Mouse (Mus musculus) urinary bladder, postnatal 10 days (tissue): ENCODE measurements around the gene Slc4a5.
A peak's percentile ranks its signal among the peaks of the same experiment; 100 is the strongest.
"Not testable (repeated sequence)": the region's sequence is repeated elsewhere in the genome, so short reads cannot be mapped to it uniquely, and the experiment has no call there.

Source experiments
- DNase-seq: peaks from one replicate; pipeline ENCODE4 v3.0.0; 2022; ENCODE audit warnings: low spot score

Gene Slc4a5

GRCm38 (mm10) chr6:83309017-83309416 is 89.4 kb downstream of the Slc4a5 start:
- DNase-seq, result no peak

DNA sequence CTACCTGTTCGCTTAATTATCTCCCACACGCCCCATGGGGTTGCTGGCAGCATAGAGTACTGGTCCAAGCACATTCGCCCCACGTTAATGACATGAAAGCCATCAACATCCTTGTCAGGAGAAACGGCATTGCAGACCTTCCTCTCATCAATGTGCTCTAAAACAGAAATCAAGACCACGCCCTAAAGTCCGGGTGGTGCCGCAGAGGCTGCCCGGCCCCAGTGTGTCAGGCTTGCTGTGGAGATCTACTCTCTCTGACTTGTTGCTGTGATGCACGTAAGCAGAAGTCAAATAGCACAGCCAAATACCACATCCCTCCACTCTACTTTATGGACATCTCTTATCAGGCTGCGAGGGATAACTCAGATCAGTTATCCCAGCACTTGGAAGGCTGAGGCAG is 91.6 kb downstream of the Slc4a5 start:
- no peak for DNase-seq

DNA sequence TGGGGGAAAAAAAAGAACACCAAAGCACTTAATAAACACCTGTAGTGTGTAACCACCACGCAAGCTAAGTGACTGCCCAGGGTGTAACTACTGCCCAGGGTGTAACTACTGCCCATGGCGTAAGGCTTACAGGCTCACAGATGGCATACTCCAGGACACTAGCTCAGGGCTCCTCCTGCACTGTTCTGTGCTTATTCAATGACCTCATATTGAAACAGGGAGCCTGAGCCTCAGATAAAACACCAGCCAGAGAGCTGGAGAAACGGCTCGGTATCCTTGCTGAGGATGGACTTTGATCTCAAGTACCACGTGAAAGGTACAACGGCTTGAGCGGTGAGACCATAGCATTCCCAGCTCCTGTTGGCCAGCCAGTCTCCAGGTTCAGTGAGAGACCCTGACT is 92.4 kb downstream of the Slc4a5 start:
- no peak for DNase-seq

DNA sequence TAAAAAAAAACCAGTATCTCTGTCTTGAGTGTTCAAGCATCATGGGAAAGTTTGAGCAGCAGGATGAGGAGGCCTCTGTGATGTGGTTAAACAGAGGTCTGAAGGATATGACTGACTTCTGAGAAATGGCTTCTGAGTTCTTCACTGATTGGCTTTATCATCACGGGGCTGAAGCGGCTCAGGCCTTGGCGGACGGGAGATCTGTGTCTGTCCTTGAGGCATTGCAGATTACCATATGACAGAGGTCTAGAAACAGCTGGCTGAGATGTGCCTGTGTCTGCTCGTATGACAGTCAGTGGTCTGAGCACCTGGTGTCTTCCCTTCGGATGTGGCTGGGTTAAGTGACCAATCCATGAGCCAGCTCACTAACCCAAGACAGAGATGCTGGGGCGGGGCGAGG is 92.9 kb downstream of the Slc4a5 start:
- DNase-seq, result no peak

DNA sequence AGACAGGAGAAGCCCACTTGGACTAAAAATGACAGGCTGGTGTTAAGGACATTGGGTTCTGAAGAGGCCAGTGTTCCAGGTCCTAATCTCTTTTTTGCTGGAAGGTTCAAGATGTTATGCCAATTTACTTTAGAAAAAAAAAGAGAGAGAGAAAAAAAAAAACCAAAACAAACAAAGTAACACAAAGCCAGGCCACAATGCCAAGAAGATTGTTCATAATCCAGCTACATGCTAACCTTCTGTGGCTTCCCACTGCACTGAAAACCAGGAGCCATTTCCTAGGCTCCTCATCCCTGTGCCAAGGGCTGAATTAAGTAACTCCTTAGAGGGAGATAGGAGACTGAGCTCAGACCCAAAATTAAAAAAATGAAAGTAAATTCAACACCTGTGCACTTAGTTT is 95.7 kb downstream of the Slc4a5 start:
- no peak for DNase-seq

DNA sequence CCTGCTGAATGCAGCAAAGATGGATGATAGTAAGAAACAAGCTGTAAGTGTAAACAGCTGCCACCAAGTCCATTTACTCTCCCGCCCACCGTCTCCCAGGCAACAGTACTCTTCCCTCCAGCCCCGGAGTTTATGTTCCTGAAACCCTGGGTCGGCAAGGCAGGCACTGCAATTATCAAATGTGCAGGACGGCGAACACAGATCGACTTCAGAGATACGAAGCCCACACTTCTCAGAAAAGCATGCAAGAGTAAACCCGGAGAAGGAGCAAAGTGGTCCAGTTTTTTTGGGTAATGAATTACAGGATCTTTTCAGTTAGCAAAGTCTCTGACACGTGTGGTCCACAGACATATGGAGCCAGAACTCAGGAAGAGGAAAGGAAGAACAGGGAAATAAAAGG is 96.4 kb downstream of the Slc4a5 start:
- DNase-seq, result no peak

GRCm38 (mm10) chr6:83317108-83317741 is 97.6 kb downstream of the Slc4a5 start:
- DNase-seq, result peak; percentile 51

DNA sequence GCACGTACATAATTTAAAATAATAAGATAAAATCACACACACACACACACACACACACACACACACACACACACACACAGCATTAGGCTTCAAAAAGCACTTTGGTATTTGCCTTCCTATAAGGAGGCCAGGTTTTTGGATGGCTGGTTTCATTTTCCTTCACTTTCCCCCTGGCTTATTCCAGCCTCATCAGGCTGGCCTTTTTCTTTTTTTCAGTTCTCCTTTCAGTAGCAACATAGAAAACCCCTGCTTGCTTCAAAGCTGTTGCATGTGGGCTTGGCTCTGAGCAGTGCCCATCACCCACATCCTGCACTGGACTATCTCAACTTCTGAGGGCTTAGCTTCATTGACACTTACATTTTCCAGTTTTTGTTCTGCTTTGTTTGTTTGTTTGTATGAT is 102.3 kb downstream of the Slc4a5 start:
- no peak for DNase-seq

DNA sequence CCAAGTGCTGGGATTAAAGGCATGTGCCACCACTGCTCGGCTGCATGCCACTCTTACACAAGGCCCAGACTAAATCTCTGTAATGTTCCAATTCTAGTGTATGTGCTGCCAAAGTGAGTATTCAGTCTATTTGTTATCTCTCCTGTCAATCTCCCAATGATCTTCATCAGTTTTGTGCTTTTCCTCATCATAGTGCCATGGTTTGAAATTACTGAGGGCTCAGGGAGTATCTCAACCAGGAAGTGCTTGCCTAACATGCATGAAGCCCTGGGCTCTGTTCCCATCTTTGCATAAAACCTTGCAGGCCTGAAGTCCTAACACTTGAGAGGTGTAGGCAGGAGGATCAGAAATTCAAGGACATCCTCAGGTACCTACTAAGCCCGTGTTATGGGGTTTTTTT is 103.2 kb downstream of the Slc4a5 start:
- no peak for DNase-seq

DNA sequence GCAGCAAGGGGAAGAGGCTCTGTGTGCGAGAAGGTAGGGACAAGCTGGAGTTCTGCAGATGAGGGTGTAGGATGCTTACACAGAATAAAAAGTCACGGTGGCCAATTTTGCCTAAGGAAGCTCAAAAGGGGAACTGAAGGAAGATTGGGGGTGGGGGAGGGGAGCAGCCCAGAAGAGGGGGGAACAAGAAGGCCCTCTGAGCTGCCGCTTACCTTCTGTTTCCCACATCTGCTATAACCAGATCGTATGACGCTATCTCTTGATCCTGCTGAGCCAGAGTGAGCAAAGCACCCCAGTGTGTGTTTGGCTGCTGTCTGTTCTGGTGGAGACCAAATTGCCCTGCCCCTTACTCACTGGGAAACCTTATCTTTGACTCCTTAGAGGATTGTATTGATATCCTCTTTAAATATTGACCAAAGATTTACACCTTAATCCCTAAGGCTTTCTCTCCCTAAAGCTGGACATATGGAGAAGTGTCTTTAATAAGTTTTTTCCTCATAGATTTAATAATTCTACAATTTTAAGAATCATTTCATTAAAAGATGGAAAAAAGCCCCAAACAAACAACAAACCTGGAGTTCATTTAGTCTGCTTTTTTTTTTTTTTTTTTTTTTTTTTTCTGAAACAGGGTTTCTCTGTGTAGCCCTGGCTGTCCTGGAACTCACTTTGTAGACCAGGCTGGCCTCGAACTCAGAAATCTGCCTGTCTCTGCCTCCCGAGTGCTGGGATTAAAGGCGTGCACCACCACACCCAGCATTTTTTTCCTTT is 104.2 kb downstream of the Slc4a5 start:
- no peak for DNase-seq

DNA sequence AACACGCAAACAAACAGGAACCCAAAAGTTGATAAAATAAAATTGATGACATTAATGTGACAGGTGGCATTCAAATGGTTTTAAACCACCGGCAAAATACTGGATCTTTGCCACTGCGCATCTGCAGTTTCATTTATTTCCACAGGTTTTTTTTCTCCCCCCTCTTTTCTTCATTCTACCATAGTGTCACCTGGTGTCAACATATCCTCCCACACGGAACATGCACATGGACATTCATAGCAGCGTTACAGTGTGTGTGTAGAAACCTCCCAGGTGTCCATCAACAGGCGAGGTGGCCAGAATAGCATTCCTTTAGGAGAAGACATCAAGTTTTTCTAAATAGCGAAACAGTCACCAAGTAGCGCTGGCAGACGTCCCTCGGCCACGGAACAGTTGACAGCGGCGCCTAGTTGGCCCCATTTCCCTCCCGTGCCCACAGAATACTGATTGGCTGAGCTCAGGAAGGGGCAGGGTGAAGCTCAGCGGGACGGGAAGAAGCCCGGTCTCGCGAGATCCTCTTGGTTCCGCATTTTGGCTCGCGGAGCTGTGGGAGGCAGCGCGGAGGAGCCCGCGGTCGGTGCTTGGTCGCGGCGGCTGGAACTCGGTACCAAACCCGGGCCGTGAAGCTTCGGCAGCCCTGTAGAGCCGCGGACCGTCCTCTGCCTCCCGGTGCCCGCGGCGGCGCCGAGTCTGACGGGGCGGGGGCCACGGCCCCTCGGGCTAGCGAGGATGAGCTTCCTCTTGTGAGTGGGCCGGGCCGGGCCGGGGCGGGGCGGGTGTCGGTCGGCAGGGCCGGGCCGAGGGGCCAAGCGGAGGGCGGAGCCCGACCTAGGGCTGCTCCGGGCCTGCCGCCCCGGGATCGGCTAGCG is 106.1 kb downstream of the Slc4a5 start, which contains the start of the genes Mthfd2 and Mob1a:
Gene Mthfd2 (minus strand): TSS at position 384 of the 869 bp plus-strand sequence.
Gene Mob1a (plus strand): TSS at position 492 of the 869 bp plus-strand sequence.
- DNase-seq, result peak; percentile 84

GRCm38 (mm10) chr6:83326394-83326736 is 106.7 kb downstream of the Slc4a5 start:
- DNase-seq, result no peak

DNA sequence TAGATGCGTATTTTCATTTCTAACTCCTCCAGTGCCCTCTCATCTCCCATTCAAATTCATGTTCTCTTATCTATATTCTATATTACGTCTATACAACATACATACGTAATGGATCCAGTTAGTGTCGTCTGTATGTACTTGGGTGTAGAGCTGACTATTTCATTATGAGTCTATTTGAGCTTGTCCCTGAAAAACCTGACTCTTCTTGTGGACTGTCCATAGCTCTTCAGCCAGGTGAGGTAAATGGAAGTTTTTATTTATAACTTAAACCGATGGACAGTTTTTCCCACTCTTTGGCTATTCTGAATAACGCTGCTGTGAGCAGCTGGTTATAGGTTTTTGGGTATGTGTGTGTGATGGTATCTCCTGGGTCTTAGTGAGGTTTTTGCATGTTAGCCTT is 107.1 kb downstream of the Slc4a5 start:
- no peak for DNase-seq

DNA sequence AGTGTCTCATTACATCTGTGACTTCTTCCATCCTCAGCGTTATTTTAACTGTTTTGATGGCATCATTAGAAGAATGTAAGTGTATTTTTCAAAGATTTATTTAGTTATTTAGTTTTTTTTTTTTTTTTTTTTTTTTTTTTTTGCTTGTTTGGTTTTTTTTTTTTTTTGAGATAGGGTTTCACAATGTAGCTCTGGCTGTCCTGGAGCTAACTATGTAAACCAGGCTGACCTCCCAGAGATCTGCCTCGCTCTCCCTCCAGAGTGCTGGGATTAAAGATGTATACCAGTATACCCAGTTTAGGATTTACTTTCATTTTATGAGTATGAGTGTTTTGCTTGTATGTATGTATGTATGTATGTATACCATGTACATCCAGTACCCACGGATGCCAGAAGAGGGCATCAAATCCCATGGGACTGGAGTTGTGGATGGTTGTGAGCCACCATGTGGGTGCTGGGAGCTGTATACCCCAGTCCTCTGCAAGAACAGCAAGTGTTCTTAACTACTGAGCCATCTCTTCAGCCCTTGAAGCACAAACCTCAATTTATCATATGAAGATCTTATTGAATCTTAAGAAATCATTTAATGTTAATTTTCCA is 108.1 kb downstream of the Slc4a5 start:
- DNase-seq, result no peak

DNA sequence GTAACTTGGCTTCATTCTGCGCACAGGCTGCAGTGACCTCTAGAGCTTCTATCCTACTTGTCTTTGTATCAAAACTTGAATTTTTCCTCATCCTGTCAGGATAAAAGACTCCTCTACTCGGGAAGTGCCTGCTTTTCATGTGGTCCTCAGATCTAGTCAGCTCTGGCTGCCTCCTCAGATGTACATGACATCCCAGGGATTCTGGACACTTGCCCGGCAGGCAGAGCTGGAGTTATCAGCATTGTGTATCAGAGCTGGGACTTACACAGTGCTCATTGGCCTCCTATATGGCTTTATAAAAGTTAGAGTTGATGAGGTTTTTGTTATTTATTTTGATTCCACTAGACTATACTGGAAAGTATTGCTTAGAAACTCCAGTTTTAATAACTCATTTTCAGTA is 121.8 kb downstream of the Slc4a5 start:
- DNase-seq, result no peak

DNA sequence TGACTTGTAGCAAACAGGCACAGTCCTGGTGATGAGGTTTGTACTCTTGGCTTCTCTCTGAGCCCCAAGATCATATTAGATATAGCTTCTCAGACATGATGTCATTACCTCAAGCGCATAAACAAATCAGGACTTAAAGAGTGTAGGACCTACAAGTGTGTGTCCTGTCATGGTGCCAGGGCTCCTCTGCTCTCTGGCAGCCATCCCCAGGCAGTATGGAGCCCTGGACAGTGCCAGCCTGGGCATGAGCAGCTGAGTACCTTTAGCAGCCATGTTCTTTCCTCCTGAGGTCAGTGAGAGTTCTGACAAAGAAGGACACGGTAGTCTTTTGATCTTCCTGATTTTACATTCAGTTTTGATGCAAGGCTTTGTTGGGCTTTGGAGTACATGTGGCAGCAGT is 123.3 kb downstream of the Slc4a5 start:
- DNase-seq, result no peak

DNA sequence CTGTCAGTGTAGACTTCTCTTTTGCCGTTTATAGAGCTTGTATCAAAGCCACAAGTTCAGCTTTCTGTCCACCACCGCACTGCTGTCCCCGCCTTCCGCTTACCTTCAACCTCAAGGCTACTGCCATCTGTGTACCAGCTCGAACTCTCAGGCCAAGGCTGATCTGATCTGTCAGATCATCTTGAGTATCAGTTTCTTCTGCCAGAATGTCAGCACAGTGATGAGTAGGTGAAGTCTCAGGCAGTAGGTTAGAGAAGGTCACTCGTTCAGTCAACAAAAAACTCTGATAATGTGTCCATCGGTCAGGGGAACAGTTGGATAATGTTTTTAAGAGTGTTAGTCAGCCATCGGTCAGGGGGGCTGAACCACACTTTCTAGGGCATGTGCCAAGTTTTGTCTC is 125.7 kb downstream of the Slc4a5 start:
- not testable (repeated sequence) for DNase-seq

- DNase-seq, result no peak
Observed at GRCm38 (mm10) chr6:83347916-83348315, 128.3 kb downstream of the Slc4a5 start.

- no peak for DNase-seq
Observed at GRCm38 (mm10) chr6:83348873-83349272, 129.2 kb downstream of the Slc4a5 start, which contains the start of gene Bola3. TSS of gene Bola3 (plus strand) at chr6:83349147.

DNA sequence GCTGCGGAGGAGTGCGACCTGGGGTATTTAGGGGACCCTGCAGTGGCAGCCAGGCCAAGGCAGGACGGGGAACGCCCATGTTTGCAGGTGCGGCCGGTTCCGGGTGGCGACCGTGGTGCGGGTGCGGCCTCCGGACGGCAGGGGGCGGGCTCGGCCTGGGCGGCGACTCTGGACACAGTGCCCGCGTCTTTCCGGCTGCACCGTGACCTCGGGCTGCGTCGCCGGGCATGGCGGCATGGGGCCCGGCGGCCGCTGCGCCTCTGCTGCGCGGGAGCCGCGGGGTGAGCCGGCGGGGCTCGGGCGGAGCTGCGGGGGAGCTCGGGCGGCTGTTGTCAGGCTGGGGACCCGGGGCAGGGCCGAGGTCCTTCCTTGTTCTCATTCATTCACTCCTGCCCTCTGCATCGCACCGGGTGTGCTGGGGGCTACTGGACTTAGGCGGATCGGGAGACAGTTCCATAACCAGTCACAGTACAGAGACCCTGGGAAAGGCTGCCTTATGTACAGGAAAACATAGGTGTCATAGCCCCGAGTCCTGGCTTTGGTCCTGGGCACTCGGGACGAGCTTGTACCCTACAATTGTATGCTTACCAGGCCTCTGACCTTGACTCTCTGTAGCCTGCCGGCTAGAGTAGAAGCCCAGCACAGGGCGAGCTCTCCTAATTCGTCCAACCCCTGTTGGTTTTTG is 129.8 kb downstream of the Slc4a5 start:
- peak; percentile 73 for DNase-seq

GRCm38 (mm10) chr6:83350172-83350571 is 130.5 kb downstream of the Slc4a5 start:
- no peak for DNase-seq
